Mouse (Mus musculus) embryonic facial prominence, embryonic 13.5 days (tissue): ENCODE measurements around the gene Myt1. TPM values are rescaled to one million over a fixed set of nuclear protein-coding genes. Genes with fewer than 3 reads are reported as not detected.

ENCODE experiments used
- ATAC-seq: fragments of 200-750 bp; cut with Nextera tagmentation; 2 replicates; pipeline ENCODE4 v1.8.0; 2017; ENCODE audit warnings: low read depth; ENCODE audit not compliant: insufficient number of reproducible peaks, insufficient read depth, low FRiP score, low TSS enrichment
- H3K27ac ChIP-seq: fragments of 300-500 bp; sonication (generic); 2 replicates; pipeline ENCODE4 v1.5.1; 2015; ENCODE audit warnings: moderate library complexity, mild to moderate bottlenecking, inconsistent platforms
- H3K27me3 ChIP-seq: fragments of 300-500 bp; sonication (generic); 2 replicates; pipeline ENCODE4 v1.6.1; 2015; ENCODE audit warnings: mild to moderate bottlenecking, inconsistent platforms
- H3K36me3 ChIP-seq: fragments of 300-500 bp; sonication (generic); 2 replicates; pipeline ENCODE4 v1.6.1; 2015; ENCODE audit warnings: mild to moderate bottlenecking, inconsistent platforms
- H3K4me1 ChIP-seq: fragments of 300-500 bp; sonication (generic); 2 replicates; pipeline ENCODE4 v1.6.1; 2015; ENCODE audit warnings: inconsistent platforms
- H3K4me2 ChIP-seq: fragments of 300-500 bp; sonication (generic); 2 replicates; pipeline ENCODE4 v1.6.1; 2015; ENCODE audit warnings: moderate library complexity, mild to moderate bottlenecking, inconsistent platforms
- H3K4me3 ChIP-seq: fragments of 300-500 bp; sonication (generic); 2 replicates; pipeline ENCODE4 v1.5.1; 2015; ENCODE audit warnings: mild to moderate bottlenecking, inconsistent platforms
- H3K9ac ChIP-seq: fragments of 300-500 bp; sonication (generic); 2 replicates; pipeline ENCODE4 v1.6.1; 2015; ENCODE audit warnings: mild to moderate bottlenecking, inconsistent platforms
- H3K9me3 ChIP-seq: fragments of 300-500 bp; sonication (generic); 2 replicates; pipeline ENCODE4 v1.6.1; 2016; ENCODE audit warnings: inconsistent platforms
- WGBS: fragments of 180-500 bp; shearing (Covaris S2); methylation state at CpG from one replicate; pipeline ENCODE4 v1.1.7; 2015; ENCODE audit warnings: mixed read lengths; 5-methylcytosine and 5-hydroxymethylcytosine counted together
- polyA plus RNA-seq: library from polyadenylated mRNA; unstranded; fragments of >200 nt; fragmentation: Nextera tagmentation; extraction: Ambion mirVana; gene quantifications from 2 replicates; pipeline ENCODE4 v1.2.1, GENCODE M21; 2015

Gene Myt1
- polyA plus RNA-seq, 1 experiment from 2014 or later: 0.79 TPM

- Histone ChIP-seq H3K27ac (peak within 1 kb of the TSS; percentile 75), H3K4me2 (peak within 1 kb of the TSS; percentile 85), H3K9me3 (no peaks in the 10 kb centered on the region), H3K4me3 (peak within 1 kb of the TSS; percentile 78), H3K4me1 (peaks cover 16% of the 10 kb centered on the region), H3K9ac (peak within 1 kb of the TSS; percentile 80), H3K36me3 (peaks cover 11% of the 10 kb centered on the region), H3K27me3 (no peaks in the 10 kb centered on the region)
- peak; percentile 100 for ATAC-seq
- 1% methylated on average over 35 of the region's 35 CpGs for WGBS
These were observed 100.8 kb downstream of the Myt1 start, which contains the start of gene Polr3k for GRCm38 (mm10) chr2:181863791-181864535. Gene Polr3k, plus strand, starts transcription at chr2:181864337.

GRCm38 (mm10) chr2:181864536-181864860, 101.4 kb downstream of the Myt1 start:
- peaks cover 16% of the 10 kb centered on the region for H3K4me1 ChIP-seq
- H3K4me2 ChIP-seq: peak overlapping the region; percentile 85
- no peaks in the 10 kb centered on the region for H3K9me3 ChIP-seq
- peak overlapping the region; percentile 75 for H3K27ac ChIP-seq
- H3K27me3 ChIP-seq: no peaks in the 10 kb centered on the region
- H3K36me3 ChIP-seq: peaks cover 17% of the 10 kb centered on the region
- peak overlapping the region; percentile 80 for H3K9ac ChIP-seq
- peak; percentile 35; the same call in 1 of the 2 replicates for ATAC-seq
- H3K4me3 ChIP-seq: peak overlapping the region; percentile 78
- 0% methylated on average over 22 of the region's 22 CpGs for WGBS

DNA sequence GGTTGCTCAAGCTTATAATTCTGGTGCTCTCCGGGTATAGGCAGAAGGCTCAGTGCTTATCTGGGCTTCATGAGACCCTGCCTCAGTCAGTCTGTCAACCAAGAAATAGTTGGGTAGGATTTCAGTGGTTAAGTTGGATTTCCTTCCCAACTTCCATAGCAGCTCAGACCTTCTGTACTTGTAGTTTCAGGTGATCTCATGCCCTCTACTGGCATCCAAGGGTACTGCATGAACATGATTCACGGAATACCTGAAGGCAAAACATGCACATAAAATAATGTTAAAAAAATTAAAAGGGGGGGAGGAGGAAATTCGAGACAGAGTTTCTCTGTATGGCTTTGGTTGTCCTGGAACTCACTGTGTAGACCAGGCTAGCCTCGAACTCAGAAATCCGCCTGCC, 103.8 kb downstream of the Myt1 start:
- H3K9ac ChIP-seq: no peak overlapping the region
- H3K27me3 ChIP-seq: no peaks in the 10 kb centered on the region
- ATAC-seq: no peak
- H3K4me3 ChIP-seq: no peak overlapping the region
- no peaks in the 10 kb centered on the region for H3K9me3 ChIP-seq
- H3K27ac ChIP-seq: no peak overlapping the region
- H3K36me3 ChIP-seq: peaks cover 29% of the 10 kb centered on the region
- 59% methylated on average over 5 of the region's 5 CpGs for WGBS
- H3K4me2 ChIP-seq: no peak overlapping the region
- H3K4me1 ChIP-seq: peaks cover 16% of the 10 kb centered on the region

DNA sequence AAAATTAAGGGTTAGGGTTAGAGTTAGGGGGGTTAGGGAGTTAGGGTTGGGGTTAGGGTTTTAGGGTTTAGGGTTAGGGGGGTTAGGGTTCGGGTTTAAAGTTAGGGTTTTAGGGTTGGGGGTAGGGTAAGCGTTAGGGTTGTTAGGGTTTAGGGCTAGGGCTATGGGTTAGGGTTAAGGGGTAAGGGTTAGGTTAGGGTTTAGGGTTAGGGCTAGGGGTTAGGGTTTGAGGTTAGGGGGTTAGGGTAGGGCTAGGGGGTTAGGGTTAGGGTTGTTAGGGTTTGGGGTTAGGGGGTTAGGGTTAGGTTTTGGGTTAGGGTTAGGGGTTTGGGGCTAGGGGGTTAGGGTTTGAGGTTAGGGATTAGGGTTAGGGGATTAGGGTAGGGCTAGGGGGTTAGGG, 107.9 kb downstream of the Myt1 start:
- Histone ChIP-seq H3K27me3 (no peaks in the 10 kb centered on the region), H3K4me3 (no peak overlapping the region), H3K36me3 (peaks cover 36% of the 10 kb centered on the region), H3K4me2 (no peak overlapping the region), H3K9ac (no peak overlapping the region), H3K9me3 (no peaks in the 10 kb centered on the region), H3K27ac (no peak overlapping the region), H3K4me1 (no peaks in the 10 kb centered on the region)
- ATAC-seq: peak; percentile 69
- 88% methylated on average over 2 of the region's 2 CpGs for WGBS

Other genes with a start within 250 kb of the Myt1 start
- 97.2 and 101 TPM in 2 replicates for gene Dnajc5, start 242.8 kb upstream of the Myt1 start, polyA plus RNA-seq
- 41.1 and 57.1 TPM in 2 replicates for gene Uckl1, start 178.4 kb upstream of the Myt1 start, polyA plus RNA-seq
- 64.0 and 68.9 TPM in 2 replicates for gene Prpf6, start 171.5 kb upstream of the Myt1 start, polyA plus RNA-seq
- gene Zfp512b, start 170.5 kb upstream of the Myt1 start, polyA plus RNA-seq: 70.9 and 81.1 TPM in 2 replicates
- gene Samd10, start 164.1 kb upstream of the Myt1 start, polyA plus RNA-seq: 9.3 and 10.4 TPM in 2 replicates
- gene Gm29797, start 106.3 kb upstream of the Myt1 start, polyA plus RNA-seq: not detected in 2 replicates
- gene Sox18, start 91.7 kb upstream of the Myt1 start, polyA plus RNA-seq: 88.3 and 92.4 TPM in 2 replicates
- 30.4 and 33.0 TPM in 2 replicates for gene Tcea2, start 83.0 kb upstream of the Myt1 start, polyA plus RNA-seq
- 83.5 and 86.1 TPM in 2 replicates for gene Rgs19, start 69.4 kb upstream of the Myt1 start, polyA plus RNA-seq
- not detected in 2 replicates for gene Lkaaear1, start 64.9 kb upstream of the Myt1 start, polyA plus RNA-seq
- 2.0 and 2.1 TPM in 2 replicates for gene Oprl1, start 48.3 kb upstream of the Myt1 start, polyA plus RNA-seq
- gene Pcmtd2, start 74.5 kb downstream of the Myt1 start, polyA plus RNA-seq: 38.6 and 43.7 TPM in 2 replicates
- gene Polr3k, start 101.0 kb downstream of the Myt1 start, polyA plus RNA-seq: 77.8 and 87.4 TPM in 2 replicates
- gene Gm14496, start 227.8 kb downstream of the Myt1 start, polyA plus RNA-seq: not detected in 2 replicates